Mouse (Mus musculus): ENCODE measurements around the gene Rin2.

- no peak for TF ChIP-seq CTCF (IDR thresholded peaks at IDR 0.05; ENCODE audit: low read depth, low read length)
- TF ChIP-seq POLR2A (IDR thresholded peaks at IDR 0.05; ENCODE audit: extremely low read depth, insufficient read depth, low read length), result no peak
Measured at GRCm38 (mm10) chr2:145833341-145833740, 158.3 kb downstream of the Rin2 start.

Measured in liver, adult 2 months (tissue).